Mouse (Mus musculus) CD4-positive, CD25-positive, alpha-beta regulatory T cell, adult 4 months (primary cell): ENCODE measurements at regions not wholly inside any gene's neighbourhood (a gene's known extent, or its start where the extent isn't known, plus 50 kb on each side); places are given as distances from the start of the nearest gene placed in this dataset.
A peak's percentile ranks its signal among the peaks of the same experiment; 100 is the strongest.

ENCODE experiments used
- ATAC-seq: one replicate; pipeline ENCODE4 v1.8.0; 2017

DNA sequence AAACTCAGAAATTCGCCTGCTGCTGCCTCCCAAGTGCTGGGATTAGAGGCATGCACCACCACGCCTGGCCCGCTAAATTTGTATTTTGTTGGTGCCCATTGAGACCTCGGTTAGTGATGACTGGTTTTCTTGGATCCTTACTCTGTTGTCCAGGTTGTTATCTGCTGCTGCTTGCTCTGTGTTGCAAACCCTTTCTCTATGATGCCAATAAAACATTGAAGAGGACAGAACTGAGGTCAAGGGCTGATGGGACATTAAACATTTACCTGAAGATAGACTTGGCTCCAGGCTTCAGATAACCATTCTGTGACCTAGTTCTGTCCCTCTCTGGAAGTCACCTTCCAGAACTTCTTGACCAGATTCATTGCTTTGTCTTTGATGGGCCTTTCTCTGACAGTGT, 97.5 kb upstream of the Sash1 start:
- no peak for ATAC-seq

- no peak for ATAC-seq
Measured at GRCm38 (mm10) chr10:8980568-8980967, 94.7 kb upstream of the Sash1 start.

DNA sequence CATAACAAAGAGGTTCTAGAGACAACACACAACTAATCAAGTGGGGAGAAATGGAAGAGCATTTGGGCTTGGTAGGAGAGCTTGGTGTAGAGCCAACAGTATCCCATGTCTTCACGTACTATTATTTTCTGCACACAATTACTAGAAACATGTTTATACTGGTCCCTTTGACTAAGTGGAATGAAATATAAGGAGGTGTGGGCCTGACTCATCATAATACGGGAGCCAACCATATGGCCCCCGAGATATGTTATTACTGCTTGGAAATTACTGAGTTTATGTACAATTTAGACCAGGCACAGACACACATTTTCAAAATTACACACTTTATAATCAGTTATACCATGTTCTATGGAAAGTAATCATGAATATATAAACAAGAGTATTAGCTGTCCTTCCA, 92.7 kb upstream of the Sash1 start:
- ATAC-seq: no peak

GRCm38 (mm10) chr10:8973934-8974333, 88.1 kb upstream of the Sash1 start:
- peak; percentile 95 for ATAC-seq

DNA sequence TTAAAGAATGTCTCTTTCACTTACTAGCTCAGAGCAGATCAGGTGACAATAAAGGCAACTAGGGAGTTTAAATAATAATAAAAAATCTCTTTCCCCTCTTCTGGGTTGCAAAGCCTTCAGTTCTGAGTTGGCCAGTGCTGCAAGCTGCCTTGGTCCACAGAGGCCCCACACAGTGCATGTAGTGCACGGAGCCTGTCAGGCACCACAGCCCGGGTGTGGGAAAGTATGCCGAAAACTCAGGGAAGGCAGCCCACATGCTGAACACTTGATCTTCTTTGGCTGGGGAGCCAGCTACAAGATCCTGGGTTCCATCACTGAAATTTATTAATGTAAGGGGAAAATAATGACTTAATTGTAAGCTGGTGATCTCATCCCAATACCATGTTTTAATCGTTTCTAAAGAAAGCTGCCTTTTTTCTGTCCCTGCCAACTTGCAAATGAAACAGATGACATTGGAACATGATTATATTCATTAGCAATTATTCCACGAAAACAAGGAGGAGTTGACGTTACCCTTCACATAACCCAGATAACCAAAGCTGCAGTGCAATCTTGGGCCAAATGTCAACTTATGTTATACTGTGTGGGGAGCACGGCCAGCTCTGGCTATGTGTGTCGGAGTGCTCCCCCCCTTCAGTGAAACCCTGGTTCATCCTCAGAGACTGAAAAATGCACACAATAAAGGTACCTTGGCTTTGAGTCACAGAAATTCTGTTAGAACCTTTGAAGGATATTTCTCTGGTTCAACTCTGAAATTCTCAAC, 87.1 kb upstream of the Sash1 start:
- ATAC-seq: no peak

GRCm38 (mm10) chr10:8970807-8971206, 84.9 kb upstream of the Sash1 start:
- ATAC-seq: no peak

DNA sequence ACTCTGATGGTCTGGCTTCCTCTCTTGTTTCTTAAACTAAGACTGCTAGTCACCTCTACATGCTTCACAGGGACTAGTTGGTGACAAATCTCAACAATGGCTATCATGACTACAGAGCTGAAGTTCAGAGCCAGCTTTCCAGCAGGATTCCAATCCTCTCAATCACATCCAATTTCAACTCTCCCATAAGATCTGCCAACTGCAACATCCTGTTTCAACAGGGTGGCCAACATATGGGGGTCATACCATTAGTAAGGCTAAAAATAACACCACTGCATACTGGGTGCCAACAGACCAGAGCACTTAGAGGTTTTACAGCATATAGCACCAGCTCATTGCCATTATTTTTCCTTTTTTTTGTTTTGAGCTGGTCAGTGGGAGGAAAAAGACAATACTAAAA, 83.7 kb upstream of the Sash1 start:
- no peak for ATAC-seq

DNA sequence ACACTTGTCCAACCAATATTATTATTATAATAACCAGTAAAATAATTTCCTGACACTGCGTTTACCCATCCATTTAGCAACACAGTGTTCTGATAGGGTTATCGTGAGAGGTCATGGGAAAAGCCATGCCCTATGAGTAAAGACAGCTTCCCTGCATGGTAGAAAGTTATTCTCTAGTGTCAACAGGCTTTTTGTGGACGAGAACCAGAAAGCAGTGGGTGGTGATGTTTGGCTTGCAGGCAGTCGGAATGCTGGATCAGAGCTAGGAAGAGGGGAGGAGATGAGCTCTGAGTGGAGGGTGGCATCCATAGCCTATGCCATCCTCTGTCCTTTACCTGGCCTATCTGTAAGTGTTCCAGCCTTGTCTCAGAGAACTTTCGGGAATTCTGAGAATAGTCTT, 83.1 kb upstream of the Sash1 start:
- ATAC-seq: no peak

GRCm38 (mm10) chr10:8968276-8968923, 82.5 kb upstream of the Sash1 start:
- no peak for ATAC-seq

- ATAC-seq: no peak
Measured at GRCm38 (mm10) chr10:8962921-8963320, 77.1 kb upstream of the Sash1 start.

- no peak for ATAC-seq
Measured at GRCm38 (mm10) chr10:8960964-8961675, 75.2 kb upstream of the Sash1 start.

GRCm38 (mm10) chr10:8960275-8960960, 74.5 kb upstream of the Sash1 start:
- ATAC-seq: no peak

DNA sequence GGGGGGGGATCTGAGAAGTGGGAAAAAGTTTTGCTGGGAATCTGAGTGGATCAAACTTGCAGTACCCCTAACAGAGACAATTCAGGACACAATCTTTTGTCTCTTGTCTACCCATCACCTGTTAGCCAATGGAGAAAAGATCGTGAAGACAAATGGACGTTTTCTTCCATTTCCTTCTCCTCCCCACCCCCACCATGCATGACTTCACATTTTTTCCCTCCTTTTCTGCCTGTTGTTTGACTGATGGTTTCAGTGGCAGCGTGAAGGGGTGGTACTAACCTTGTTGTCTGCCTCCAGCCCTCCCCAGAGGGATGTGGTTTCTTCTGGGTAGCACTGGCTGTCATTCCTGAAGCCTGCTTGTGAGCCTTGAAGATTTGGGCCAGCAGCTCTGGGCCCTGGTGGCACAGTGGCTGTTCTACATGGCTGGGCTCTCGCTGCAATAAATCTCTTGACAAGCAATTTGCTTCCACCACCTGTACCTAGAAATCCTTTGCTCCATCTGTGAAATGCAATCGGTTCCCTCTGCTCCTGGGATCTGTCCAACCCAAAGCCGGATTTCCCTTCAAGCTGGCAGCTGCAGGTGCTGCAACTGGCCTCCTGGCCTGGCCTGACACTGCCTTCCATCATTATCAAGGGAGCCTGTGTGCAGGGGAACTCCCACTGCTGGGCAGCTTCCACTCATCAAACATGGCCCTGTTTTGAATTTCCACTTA, 69.8 kb upstream of the Sash1 start:
- ATAC-seq: peak; percentile 41

GRCm38 (mm10) chr10:8954003-8954402, 68.1 kb upstream of the Sash1 start:
- ATAC-seq: no peak

- ATAC-seq: peak; percentile 80
Measured at GRCm38 (mm10) chr10:8952922-8953321, 67.1 kb upstream of the Sash1 start.

GRCm38 (mm10) chr10:8951937-8952336, 66.1 kb upstream of the Sash1 start:
- ATAC-seq: no peak

DNA sequence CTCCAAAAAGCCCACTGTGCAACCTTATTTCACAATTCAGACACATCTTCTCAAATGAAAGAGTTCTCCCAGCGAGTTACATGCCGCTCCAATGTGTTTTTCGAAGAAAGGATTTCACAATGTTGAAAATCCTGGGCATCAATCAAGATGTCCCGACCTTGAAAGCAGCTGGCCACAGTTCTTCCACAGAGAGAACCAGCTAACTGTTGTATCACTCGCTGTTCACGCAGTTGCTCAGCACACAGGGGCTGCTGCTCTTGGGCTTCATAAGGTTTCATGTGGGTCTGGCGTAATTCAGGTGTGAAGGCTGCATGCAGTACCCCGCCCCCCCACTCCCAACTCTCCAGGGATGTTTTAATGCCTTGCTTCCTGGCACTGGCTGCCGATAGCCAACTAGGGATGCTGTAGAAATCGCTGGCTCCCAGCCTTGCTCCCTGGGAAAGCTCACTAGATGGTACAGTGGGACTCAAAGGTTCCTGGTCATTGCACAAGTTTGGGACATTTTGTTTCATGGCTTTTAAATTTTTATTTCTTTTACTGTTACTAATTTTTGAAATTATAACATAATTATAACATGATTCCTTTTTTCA, 65.5 kb upstream of the Sash1 start:
- no peak for ATAC-seq

DNA sequence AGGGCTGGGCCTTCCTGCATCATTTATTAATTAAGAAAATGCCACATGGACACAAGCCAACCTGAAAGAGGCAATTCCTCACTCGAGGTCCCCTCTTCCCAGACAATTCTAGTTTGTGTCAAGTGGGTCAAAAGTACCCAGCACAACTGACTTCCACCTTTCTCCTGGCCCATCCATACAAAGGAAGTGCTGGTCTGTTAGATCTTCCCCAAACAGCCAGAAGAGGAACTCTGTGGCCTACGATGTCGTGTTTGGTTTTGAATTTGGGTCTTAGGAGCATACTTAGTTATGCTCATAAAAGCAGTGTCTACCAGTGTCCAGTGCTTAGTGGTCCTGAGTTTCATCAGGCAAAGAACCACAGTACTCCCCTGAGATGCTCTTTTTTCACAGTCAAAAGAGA, 62.4 kb upstream of the Sash1 start:
- ATAC-seq: no peak

- no peak for ATAC-seq
Measured at GRCm38 (mm10) chr10:8945195-8945751, 59.4 kb upstream of the Sash1 start.

DNA sequence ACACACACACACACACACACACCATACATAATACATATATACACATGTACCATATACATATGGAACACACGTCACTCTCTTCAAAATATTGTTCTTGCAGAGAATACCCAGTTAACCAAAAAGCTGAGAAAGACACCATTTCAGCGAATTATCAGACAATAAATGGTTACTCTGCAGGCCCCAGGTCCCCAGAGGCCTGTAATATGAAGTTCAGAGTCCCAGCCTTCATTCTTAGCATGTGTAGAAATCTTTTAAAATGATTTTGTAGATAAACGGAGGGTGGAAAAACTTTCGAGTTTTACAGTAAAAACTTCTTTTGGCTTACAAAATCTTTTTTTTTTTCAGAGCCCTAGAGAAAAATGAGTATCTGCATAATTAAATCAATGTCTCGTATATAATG, 58.7 kb upstream of the Sash1 start:
- no peak for ATAC-seq

- ATAC-seq: no peak
Measured at GRCm38 (mm10) chr10:8943698-8944097, 57.8 kb upstream of the Sash1 start.

- no peak for ATAC-seq
Measured at GRCm38 (mm10) chr10:8942967-8943471, 57.1 kb upstream of the Sash1 start.
